Mouse (Mus musculus): ENCODE measurements around the gene Emc8. TPM values are rescaled to one million over a fixed set of nuclear protein-coding genes. Genes with fewer than 3 reads are reported as not detected.
A peak's percentile ranks its signal among the peaks of the same experiment; 100 is the strongest.

The Emc8 gene
- polyA plus RNA-seq, 1 experiment from 2014 or later = 274 TPM

GRCm38 (mm10) chr8:120610824-120611223 lies 57.5 kb downstream of the Emc8 start:
- no peak overlapping the region for H3K27ac ChIP-seq (ENCODE audit: low read depth, low read length)
- H3K4me1 ChIP-seq (ENCODE audit: control insufficient read depth, insufficient read depth, low read length) = no peaks in the 10 kb centered on the region; the same call in 1 of the 2 replicates
- H3K4me3 ChIP-seq (ENCODE audit: low read depth, low read length) = no peak overlapping the region
- no peak for ATAC-seq (ENCODE audit: insufficient read depth, low FRiP score, low TSS enrichment)
- H3K36me3 ChIP-seq (ENCODE audit: control insufficient read depth, insufficient read depth, low read length) = no peaks in the 10 kb centered on the region
- DNase-seq (ENCODE audit: low spot score) = no peak
- no peak overlapping the region for H3K4me2 ChIP-seq (ENCODE audit: low read depth)
- no peak overlapping the region for H3K9ac ChIP-seq (ENCODE audit: low read length)
- no peaks in the 10 kb centered on the region for H3K27me3 ChIP-seq (ENCODE audit: control insufficient read depth, insufficient read depth, low read length)
- WGBS = 90% methylated on average over 6 of the region's 6 CpGs
- H3K9me3 ChIP-seq (ENCODE audit: control insufficient read depth, low read length) = no peaks in the 10 kb centered on the region

DNA sequence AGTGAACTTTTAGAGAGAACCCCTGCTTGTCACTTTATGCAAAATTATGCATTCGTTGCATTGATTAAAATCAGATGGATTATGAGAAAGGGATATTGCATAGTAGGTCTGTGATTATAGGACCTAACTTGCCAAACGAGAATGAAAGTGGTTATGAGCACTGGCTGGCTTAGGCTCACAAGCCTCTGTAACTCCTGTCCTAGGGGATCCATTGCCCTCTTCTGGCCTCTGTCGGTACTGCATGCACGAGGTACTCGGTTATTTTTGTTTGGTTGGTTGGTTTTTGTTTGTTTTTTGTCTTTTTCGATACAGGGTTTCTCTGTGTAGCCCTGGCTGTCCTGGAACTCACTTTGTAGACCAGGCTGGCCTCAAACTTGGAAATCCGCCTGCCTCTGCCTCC lies 60.5 kb downstream of the Emc8 start:
- H3K4me3 ChIP-seq (ENCODE audit: low read depth, low read length) = no peak overlapping the region
- H3K4me1 ChIP-seq (ENCODE audit: control insufficient read depth, insufficient read depth, low read length) = peaks cover under 1% of the 10 kb centered on the region; the same call in 1 of the 2 replicates
- DNase-seq (ENCODE audit: low spot score) (peak; percentile 72), ATAC-seq (ENCODE audit: insufficient read depth, low FRiP score, low TSS enrichment) (no peak)
- H3K9ac ChIP-seq (ENCODE audit: low read length) = no peak overlapping the region
- no peak overlapping the region for H3K27ac ChIP-seq (ENCODE audit: low read depth, low read length)
- no peak overlapping the region for H3K4me2 ChIP-seq (ENCODE audit: low read depth)
- no peaks in the 10 kb centered on the region for H3K27me3 ChIP-seq (ENCODE audit: control insufficient read depth, insufficient read depth, low read length)
- H3K36me3 ChIP-seq (ENCODE audit: control insufficient read depth, insufficient read depth, low read length) = no peaks in the 10 kb centered on the region
- WGBS = 10% methylated on average over 7 of the region's 7 CpGs
- H3K9me3 ChIP-seq (ENCODE audit: control insufficient read depth, low read length) = no peaks in the 10 kb centered on the region

DNA sequence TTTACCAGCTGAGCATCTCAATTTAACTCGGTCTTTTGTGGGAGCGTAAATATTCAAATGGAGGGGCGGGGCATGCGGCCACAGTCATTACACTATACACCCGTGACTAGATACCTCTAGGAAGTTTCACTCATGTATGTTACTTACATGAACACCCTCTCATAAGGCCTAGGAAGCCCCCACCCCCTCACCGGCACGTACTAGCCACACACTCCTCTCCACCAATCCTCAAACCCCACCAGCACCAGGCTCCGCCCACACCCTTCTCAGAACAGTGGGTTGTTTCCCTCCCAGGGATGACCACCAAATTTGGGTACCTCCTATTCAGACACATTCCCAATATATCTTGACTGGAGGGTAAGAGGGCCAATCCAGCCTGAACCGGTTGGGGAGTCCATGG lies 60.9 kb downstream of the Emc8 start:
- H3K27ac ChIP-seq (ENCODE audit: low read depth, low read length) = no peak overlapping the region
- ATAC-seq (ENCODE audit: insufficient read depth, low FRiP score, low TSS enrichment) (peak; percentile 27; the same call in 1 of the 2 replicates), DNase-seq (ENCODE audit: low spot score) (no peak)
- H3K9ac ChIP-seq (ENCODE audit: low read length) = no peak overlapping the region
- no peaks in the 10 kb centered on the region for H3K36me3 ChIP-seq (ENCODE audit: control insufficient read depth, insufficient read depth, low read length)
- peaks cover 3% of the 10 kb centered on the region; the same call in 1 of the 2 replicates for H3K4me1 ChIP-seq (ENCODE audit: control insufficient read depth, insufficient read depth, low read length)
- H3K27me3 ChIP-seq (ENCODE audit: control insufficient read depth, insufficient read depth, low read length) = no peaks in the 10 kb centered on the region
- no peak overlapping the region for H3K4me2 ChIP-seq (ENCODE audit: low read depth)
- H3K4me3 ChIP-seq (ENCODE audit: low read depth, low read length) = no peak overlapping the region
- H3K9me3 ChIP-seq (ENCODE audit: control insufficient read depth, low read length) = no peaks in the 10 kb centered on the region
- 83% methylated on average over 9 of the region's 9 CpGs for WGBS

Other genes with a start within 250 kb of the Emc8 start
- gene Gins2, start 79.3 kb downstream of the Emc8 start, polyA plus RNA-seq (2014; fragmentation: Nextera tagmentation; extraction: Ambion mirVana) = 101 and 109 TPM in 2 replicates
- gene 1190005I06Rik, start 20.9 kb downstream of the Emc8 start, polyA plus RNA-seq (2014; fragmentation: Nextera tagmentation; extraction: Ambion mirVana) = 2.5 and 2.6 TPM in 2 replicates
- gene Gm27021, start 494 bp downstream of the Emc8 start, polyA plus RNA-seq (2014; fragmentation: Nextera tagmentation; extraction: Ambion mirVana) = 2.3 and 2.5 TPM in 2 replicates
- 920 and 934 TPM in 2 replicates for gene Cox4i1, start 351 bp downstream of the Emc8 start, polyA plus RNA-seq (2014; fragmentation: Nextera tagmentation; extraction: Ambion mirVana)
- gene Irf8, start 67.8 kb upstream of the Emc8 start, polyA plus RNA-seq (2014; fragmentation: Nextera tagmentation; extraction: Ambion mirVana) = 3.6 and 3.8 TPM in 2 replicates

Data from neural tube, embryonic 11.5 days (tissue).